Mouse (Mus musculus) cerebellum, adult 8-10 months (tissue): ENCODE data around the gene Cacng2.

Experiments
- DNase-seq: peaks from one replicate; pipeline ENCODE4 v3.0.0; 2022

Cacng2 gene

GRCm38 (mm10) chr15:78119704-78120103, at the start of gene Cacng2:
Gene Cacng2 (minus strand): TSS chr15:78120028.
- DNase-seq: peak; percentile 74

- no peak for DNase-seq
Observed at GRCm38 (mm10) chr15:78169566-78169965, 49.7 kb upstream of the Cacng2 start.

GRCm38 (mm10) chr15:78165292-78165691, 45.5 kb upstream of the Cacng2 start:
- no peak for DNase-seq

GRCm38 (mm10) chr15:78164466-78164865, 44.6 kb upstream of the Cacng2 start:
- DNase-seq: no peak

GRCm38 (mm10) chr15:78161946-78162345, 42.1 kb upstream of the Cacng2 start:
- no peak for DNase-seq

- no peak for DNase-seq
Observed at GRCm38 (mm10) chr15:78158335-78158734, 38.5 kb upstream of the Cacng2 start.

- no peak for DNase-seq
Observed at GRCm38 (mm10) chr15:78157824-78158223, 38.0 kb upstream of the Cacng2 start.

GRCm38 (mm10) chr15:78157330-78157729, 37.5 kb upstream of the Cacng2 start:
- no peak for DNase-seq

GRCm38 (mm10) chr15:78155421-78155820, 35.6 kb upstream of the Cacng2 start:
- DNase-seq: no peak

GRCm38 (mm10) chr15:78153045-78153775, 33.4 kb upstream of the Cacng2 start:
- no peak for DNase-seq

- DNase-seq: no peak
Observed at GRCm38 (mm10) chr15:78148565-78148964, 28.7 kb upstream of the Cacng2 start.

GRCm38 (mm10) chr15:78140226-78140625, 20.4 kb upstream of the Cacng2 start:
- no peak for DNase-seq

GRCm38 (mm10) chr15:78134606-78135005, 14.8 kb upstream of the Cacng2 start:
- DNase-seq: no peak

- no peak for DNase-seq
Observed at GRCm38 (mm10) chr15:78133389-78133788, 13.6 kb upstream of the Cacng2 start.

- peak; percentile 48 for DNase-seq
Observed at GRCm38 (mm10) chr15:78119248-78119647, 580 bp downstream of the Cacng2 start.

GRCm38 (mm10) chr15:78118275-78118995, 1.4 kb downstream of the Cacng2 start:
- DNase-seq: peak; percentile 45

- no peak for DNase-seq
Observed at GRCm38 (mm10) chr15:78117731-78118130, 2.1 kb downstream of the Cacng2 start.

GRCm38 (mm10) chr15:78116936-78117335, 2.9 kb downstream of the Cacng2 start:
- no peak for DNase-seq

- DNase-seq: no peak
Observed at GRCm38 (mm10) chr15:78116244-78116643, 3.6 kb downstream of the Cacng2 start.

GRCm38 (mm10) chr15:78099516-78099915, 20.3 kb downstream of the Cacng2 start:
- DNase-seq: peak; percentile 65

GRCm38 (mm10) chr15:78096004-78096403, 23.8 kb downstream of the Cacng2 start:
- peak; percentile 56 for DNase-seq

- DNase-seq: no peak
Observed at GRCm38 (mm10) chr15:78093597-78093996, 26.2 kb downstream of the Cacng2 start.

GRCm38 (mm10) chr15:78082841-78083572, 36.8 kb downstream of the Cacng2 start:
- peak; percentile 55 for DNase-seq

- DNase-seq: peak; percentile 70
Observed at GRCm38 (mm10) chr15:78082149-78082548, 37.7 kb downstream of the Cacng2 start.
